Mouse (Mus musculus) heart, adult 2 months (tissue): ENCODE results near the gene Lig3. TPM values are rescaled to one million over a fixed set of nuclear protein-coding genes. Genes with fewer than 3 reads are reported as not detected.

Experiments
- DNase-seq, 2 experiments: peaks; one replicate each; pipeline ENCODE4 v3.0.0; 2021
- H3K27ac ChIP-seq: fragments of 200-600 bp; 2 replicates; pipeline ENCODE4 v1.8.1; 2022
- H3K27me3 ChIP-seq: fragments of 200-500 bp; 2 replicates; pipeline ENCODE4 v1.6.1; 2012; ENCODE audit warnings: mild to moderate bottlenecking, low read length, inconsistent platforms, mixed read lengths; ENCODE audit not compliant: control insufficient read depth, insufficient read depth
- H3K36me3 ChIP-seq: fragments of 200-500 bp; 2 replicates; pipeline ENCODE4 v1.6.1; 2012; ENCODE audit warnings: low read length, inconsistent platforms; ENCODE audit not compliant: control insufficient read depth, insufficient read depth
- H3K4me1 ChIP-seq: fragments of 200-500 bp; 2 replicates; pipeline ENCODE4 v1.6.1; 2011; ENCODE audit warnings: low read length; ENCODE audit not compliant: control insufficient read depth, insufficient read depth
- H3K4me3 ChIP-seq: fragments of 200-600 bp; 2 replicates; pipeline ENCODE4 v1.8.1; 2022
- H3K79me2 ChIP-seq: fragments of 200-500 bp; replicated peaks from 2 replicates; pipeline ENCODE4 v1.6.1; 2012; ENCODE audit warnings: mild to moderate bottlenecking, inconsistent platforms, low read length, moderate library complexity, mixed read lengths; ENCODE audit not compliant: control insufficient read depth, insufficient read depth
- H3K9ac ChIP-seq: fragments of 200-500 bp; 2 replicates; pipeline ENCODE4 v1.6.1; 2012; ENCODE audit warnings: low read depth, mild to moderate bottlenecking, control low read depth, inconsistent platforms, low read length, mixed read lengths
- CTCF ChIP-seq: fragments of 200-600 bp; IDR thresholded peaks from 2 replicates; pipeline ENCODE4 v1.8.1; 2022; ENCODE audit warnings: antibody characterized with exemption, mild to moderate bottlenecking, moderate library complexity
- EP300 ChIP-seq: fragments of 200-500 bp; IDR thresholded peaks from 2 replicates; pipeline ENCODE4 v1.6.1; 2011; ENCODE audit warnings: low read depth, low read length, control low read depth; ENCODE audit not compliant: insufficient read depth
- POLR2A ChIP-seq: fragments of 200-500 bp; IDR thresholded peaks from 2 replicates; pipeline ENCODE4 v1.6.1; 2011; ENCODE audit warnings: mild to moderate bottlenecking, low read depth, low read length, control low read depth; ENCODE audit not compliant: insufficient read depth
- WGBS: fragments of 180-500 bp; shearing (Covaris S2); methylation state at CpG from one replicate; pipeline ENCODE4 v1.1.7; 2018; 5-methylcytosine and 5-hydroxymethylcytosine counted together
- intact Hi-C: fragments of 180-260 bp; cut with DNase I; formaldehyde crosslinking; loops from one replicate; pipeline ENCODE4 v1.15.1; 2025
- polyA plus RNA-seq: library from polyadenylated mRNA; depleted of rRNA; stranded (reverse); fragments of >200 nt; gene quantifications from 2 replicates; pipeline ENCODE4 v1.2.3, GENCODE M21; 2012; rRNA removed
- total RNA-seq, 2 experiments: library from RNA; stranded (reverse); gene quantifications; 2 replicates each; pipeline ENCODE4 v1.2.3; 2021

The Lig3 gene
- total and polyA plus RNA-seq, 3 experiments: 9.2 to 20.0 (median 14.4) TPM

DNA sequence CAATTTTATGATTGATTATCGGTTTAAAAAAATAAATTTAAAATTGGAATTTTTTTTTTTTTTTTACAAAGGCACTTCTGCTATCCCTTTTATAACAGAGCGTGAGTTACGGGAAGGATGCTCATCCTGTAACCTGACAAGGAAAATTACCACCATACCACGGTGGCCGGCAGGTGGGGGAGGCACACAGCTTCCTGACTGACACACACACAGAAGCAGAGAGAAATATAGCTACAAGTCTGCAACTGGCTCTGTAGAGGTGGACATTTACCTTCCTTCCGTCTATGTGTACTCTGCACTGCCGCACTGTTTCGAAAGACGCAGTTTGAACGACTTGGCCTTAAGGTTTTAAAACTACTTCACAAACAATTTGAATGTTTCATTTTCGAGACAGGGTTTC is 71.2 kb downstream of the Lig3 start:
- no peak overlapping the region for H3K4me3 ChIP-seq
- WGBS: 84% methylated on average over 11 of the region's 11 CpGs
- H3K4me1 ChIP-seq: peaks cover 4% of the 10 kb centered on the region
- H3K27me3 ChIP-seq: no peaks in the 10 kb centered on the region
- intact Hi-C loops: no loop called here
- H3K79me2 ChIP-seq: no peaks in the 10 kb centered on the region; the same call in 1 of the 2 replicates
- no peak for DNase-seq
- H3K9ac ChIP-seq: no peak overlapping the region
- no peaks in the 10 kb centered on the region; the same call in 1 of the 2 replicates for H3K36me3 ChIP-seq
- no peak overlapping the region for H3K27ac ChIP-seq
- TF ChIP-seq EP300: no peak
- TF ChIP-seq POLR2A: no peak
- TF ChIP-seq CTCF: no peak

DNA sequence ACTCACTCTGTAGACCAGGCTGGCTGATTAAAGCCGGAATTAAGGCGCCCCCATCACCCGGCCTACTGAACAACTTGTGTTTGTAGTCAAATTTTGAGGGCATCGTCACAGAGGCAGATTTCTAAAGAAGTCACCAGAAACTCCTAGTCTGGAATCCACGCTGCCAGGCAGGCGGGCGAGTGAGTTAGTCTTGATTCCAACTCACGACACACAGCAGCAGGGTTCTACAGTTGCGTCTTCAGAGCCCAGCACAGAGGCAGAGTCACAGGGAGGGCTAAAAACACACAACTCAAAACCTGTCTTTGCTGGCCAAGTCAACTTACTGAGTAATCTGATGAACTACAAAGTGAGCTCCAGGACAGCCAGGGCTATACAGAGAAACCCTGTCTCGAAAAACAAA is 71.6 kb downstream of the Lig3 start:
- no peak overlapping the region for H3K27ac ChIP-seq
- H3K9ac ChIP-seq: no peak overlapping the region
- H3K4me1 ChIP-seq: peaks cover 2% of the 10 kb centered on the region
- intact Hi-C loops: no loop called here
- no peaks in the 10 kb centered on the region; the same call in 1 of the 2 replicates for H3K79me2 ChIP-seq
- H3K4me3 ChIP-seq: no peak overlapping the region
- no peak for DNase-seq
- H3K27me3 ChIP-seq: no peaks in the 10 kb centered on the region
- WGBS: 92% methylated on average over 10 of the region's 10 CpGs
- no peak for TF ChIP-seq EP300
- no peak for TF ChIP-seq POLR2A
- TF ChIP-seq CTCF: no peak
- H3K36me3 ChIP-seq: no peaks in the 10 kb centered on the region; the same call in 1 of the 2 replicates

DNA sequence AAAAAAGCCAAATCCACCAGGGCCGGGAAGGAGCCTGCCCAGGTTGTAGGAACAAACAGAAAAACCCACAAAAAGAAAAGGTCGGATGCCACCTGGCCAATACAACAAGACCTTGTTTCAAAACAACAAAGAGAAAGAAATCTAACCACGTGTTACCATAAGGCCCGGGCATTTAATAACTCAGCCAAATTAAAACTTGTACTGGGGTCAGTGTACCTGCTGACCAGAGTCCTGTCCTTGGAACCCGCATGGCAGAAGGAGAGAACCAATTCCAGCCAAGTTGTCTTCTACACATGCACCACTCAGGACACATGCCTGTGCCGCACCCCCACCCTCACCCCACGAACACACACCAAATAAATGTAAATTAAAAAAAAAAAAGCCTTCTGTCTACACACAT is 72.0 kb downstream of the Lig3 start:
- H3K27me3 ChIP-seq: no peaks in the 10 kb centered on the region
- H3K9ac ChIP-seq: no peak overlapping the region
- H3K36me3 ChIP-seq: no peaks in the 10 kb centered on the region; the same call in 1 of the 2 replicates
- peaks cover 2% of the 10 kb centered on the region for H3K4me1 ChIP-seq
- no peak for TF ChIP-seq POLR2A
- 92% methylated on average over 7 of the region's 7 CpGs for WGBS
- DNase-seq: no peak
- no peaks in the 10 kb centered on the region; the same call in 1 of the 2 replicates for H3K79me2 ChIP-seq
- intact Hi-C loops: no loop called here
- H3K27ac ChIP-seq: no peak overlapping the region
- no peak overlapping the region for H3K4me3 ChIP-seq

Other genes starting within 250 kb of the Lig3 start
- under 1 TPM; 0.21 to 0.41 TPM for gene Cct6b, start 16.8 kb upstream of the Lig3 start, total RNA-seq
- 0.21 TPM in 1 of 2 replicates, not detected in the other for gene Cct6b, start 16.8 kb upstream of the Lig3 start, polyA plus RNA-seq
- 10 to 100 TPM; 12.8 to 15.1 TPM for gene Zfp830, start 16.8 kb upstream of the Lig3 start, total RNA-seq
- gene Zfp830, start 16.8 kb upstream of the Lig3 start, polyA plus RNA-seq: 4.4 and 5.7 TPM in 2 replicates
- 1 to 10 TPM; 4.0 to 4.3 TPM for gene Rffl, start 90.1 kb downstream of the Lig3 start, total RNA-seq
- gene Rffl, start 90.1 kb downstream of the Lig3 start, polyA plus RNA-seq: 4.6 and 5.9 TPM in 2 replicates
- gene Rad51d, start 109.5 kb downstream of the Lig3 start, total RNA-seq: 1 to 10 TPM; 8.5 to 9.5 TPM
- 8.6 and 10.1 TPM in 2 replicates for gene Rad51d, start 109.5 kb downstream of the Lig3 start, polyA plus RNA-seq
- not detected for gene Fndc8, start 111.0 kb downstream of the Lig3 start, total RNA-seq
- 0.06 TPM in 1 of 2 replicates, not detected in the other for gene Fndc8, start 111.0 kb downstream of the Lig3 start, polyA plus RNA-seq
- gene Nle1, start 127.3 kb downstream of the Lig3 start, total RNA-seq: 10 to 100 TPM in 1 of 2 experiments, 1 to 10 TPM in 1; 8.4 to 11.4 TPM
- gene Nle1, start 127.3 kb downstream of the Lig3 start, polyA plus RNA-seq: 17.7 and 24.0 TPM in 2 replicates
- 100 to 1,000 TPM; 167 to 190 TPM for gene Unc45b, start 129.4 kb downstream of the Lig3 start, total RNA-seq
- gene Unc45b, start 129.4 kb downstream of the Lig3 start, polyA plus RNA-seq: 107 and 159 TPM in 2 replicates
- gene Slfn5, start 170.2 kb downstream of the Lig3 start, total RNA-seq: 10 to 100 TPM; 54.1 to 59.2 TPM
- gene Slfn5, start 170.2 kb downstream of the Lig3 start, polyA plus RNA-seq: 17.9 and 41.8 TPM in 2 replicates
- gene Slfn9, start 210.7 kb downstream of the Lig3 start, total RNA-seq: under 1 TPM; 0.82 to 0.99 TPM
- 0.20 and 0.53 TPM in 2 replicates for gene Slfn9, start 210.7 kb downstream of the Lig3 start, polyA plus RNA-seq
- gene Slfn8, start 239.7 kb downstream of the Lig3 start, total RNA-seq: under 1 TPM; 0.47 to 0.91 TPM
- gene Slfn8, start 239.7 kb downstream of the Lig3 start, polyA plus RNA-seq: 0.51 and 0.82 TPM in 2 replicates